Mouse (Mus musculus): Measurements from ENCODE around the gene Slc38a4.

- TF ChIP-seq GATA1 (IDR thresholded peaks at IDR 0.05; ENCODE audit: borderline replicate concordance, low read length) (no peak), FLI1 (IDR thresholded peaks at IDR 0.05; ENCODE audit: low read length) (no peak)
These were observed 82.4 kb downstream of the Slc38a4 start for GRCm38 (mm10) chr15:96973370-96973769.
